Mouse (Mus musculus) embryonic facial prominence, embryonic 12.5 days (tissue): ENCODE data around the gene Mitf. TPM values are rescaled to one million over a fixed set of nuclear protein-coding genes. Genes with fewer than 3 reads are reported as not detected.

Experiments used
- ATAC-seq: fragments of 200-750 bp; cut with Nextera tagmentation; 2 replicates; pipeline ENCODE4 v1.8.0; 2017; ENCODE audit not compliant: insufficient number of reproducible peaks, insufficient read depth, low FRiP score, low TSS enrichment
- H3K27ac ChIP-seq: fragments of 300-500 bp; sonication (generic); 2 replicates; pipeline ENCODE4 v1.5.1; 2016; ENCODE audit warnings: mild to moderate bottlenecking
- H3K27me3 ChIP-seq: fragments of 300-500 bp; sonication (generic); 2 replicates; pipeline ENCODE4 v1.6.1; 2016; ENCODE audit warnings: mild to moderate bottlenecking, moderate library complexity
- H3K36me3 ChIP-seq: fragments of 300-500 bp; sonication (generic); 2 replicates; pipeline ENCODE4 v1.6.1; 2016; ENCODE audit warnings: mild to moderate bottlenecking
- H3K4me1 ChIP-seq: fragments of 300-500 bp; sonication (generic); 2 replicates; pipeline ENCODE4 v1.6.1; 2016
- H3K4me2 ChIP-seq: fragments of 300-500 bp; sonication (generic); replicated peaks from 2 replicates; pipeline ENCODE4 v1.6.1; 2016; ENCODE audit warnings: mild to moderate bottlenecking, moderate library complexity
- H3K4me3 ChIP-seq: fragments of 300-500 bp; sonication (generic); 2 replicates; pipeline ENCODE4 v1.5.1; 2016; ENCODE audit warnings: mild to moderate bottlenecking
- H3K9ac ChIP-seq: fragments of 300-500 bp; sonication (generic); 2 replicates; pipeline ENCODE4 v1.6.1; 2016; ENCODE audit warnings: mild to moderate bottlenecking, moderate library complexity
- H3K9me3 ChIP-seq: fragments of 300-500 bp; sonication (generic); 2 replicates; pipeline ENCODE4 v1.6.1; 2016; ENCODE audit warnings: mild to moderate bottlenecking, moderate library complexity
- WGBS: fragments of 180-500 bp; shearing (Covaris S2); methylation state at CpG from one replicate; pipeline ENCODE4 v1.1.7; 2016; 5-methylcytosine and 5-hydroxymethylcytosine counted together
- polyA plus RNA-seq: library from polyadenylated mRNA; unstranded; fragments of >200 nt; fragmentation: Nextera tagmentation; extraction: Ambion mirVana; gene quantifications from 2 replicates; pipeline ENCODE4 v1.2.1, GENCODE M21; 2016

Gene Mitf
- polyA plus RNA-seq, 1 experiment from 2014 or later: 2.3 TPM

- no peaks in the 10 kb centered on the region for H3K4me1 ChIP-seq
- H3K4me3 ChIP-seq: no peak overlapping the region
- no peaks in the 10 kb centered on the region for H3K36me3 ChIP-seq
- no peak overlapping the region for H3K9ac ChIP-seq
- H3K27me3 ChIP-seq: no peaks in the 10 kb centered on the region
- whole genome bisulfite sequencing: 78% methylated on average over 8 of the region's 8 CpGs
- H3K4me2 ChIP-seq: no peak overlapping the region
- no peak overlapping the region for H3K27ac ChIP-seq
- no peaks in the 10 kb centered on the region for H3K9me3 ChIP-seq
- no peak for ATAC-seq
Observed at GRCm38 (mm10) chr6:97856502-97856901, 49.6 kb downstream of the Mitf start.

GRCm38 (mm10) chr6:97857690-97858089 is 50.8 kb downstream of the Mitf start:
- no peak overlapping the region for H3K9ac ChIP-seq
- no peaks in the 10 kb centered on the region for H3K9me3 ChIP-seq
- H3K36me3 ChIP-seq: no peaks in the 10 kb centered on the region
- H3K4me1 ChIP-seq: no peaks in the 10 kb centered on the region
- H3K4me2 ChIP-seq: no peak overlapping the region
- no peak overlapping the region for H3K4me3 ChIP-seq
- no peak for ATAC-seq
- H3K27me3 ChIP-seq: no peaks in the 10 kb centered on the region
- WGBS: 42% methylated on average over 3 of the region's 3 CpGs
- H3K27ac ChIP-seq: no peak overlapping the region

- H3K27ac ChIP-seq: no peak overlapping the region
- H3K27me3 ChIP-seq: no peaks in the 10 kb centered on the region
- H3K4me3 ChIP-seq: no peak overlapping the region
- no peak overlapping the region for H3K9ac ChIP-seq
- ATAC-seq: no peak
- H3K4me2 ChIP-seq: no peak overlapping the region
- H3K36me3 ChIP-seq: no peaks in the 10 kb centered on the region
- 91% methylated on average over 7 of the region's 7 CpGs for WGBS
- no peaks in the 10 kb centered on the region for H3K9me3 ChIP-seq
- H3K4me1 ChIP-seq: no peaks in the 10 kb centered on the region
Observed at GRCm38 (mm10) chr6:97866575-97866974, 59.7 kb downstream of the Mitf start.

GRCm38 (mm10) chr6:97868005-97868404 is 61.2 kb downstream of the Mitf start:
- Histone ChIP-seq H3K27me3 (no peaks in the 10 kb centered on the region), H3K4me3 (no peak overlapping the region), H3K27ac (no peak overlapping the region), H3K4me1 (no peaks in the 10 kb centered on the region), H3K9me3 (no peaks in the 10 kb centered on the region), H3K4me2 (no peak overlapping the region), H3K36me3 (no peaks in the 10 kb centered on the region), H3K9ac (no peak overlapping the region)
- WGBS: 79% methylated on average over 1 of the region's 1 CpGs
- ATAC-seq: no peak

GRCm38 (mm10) chr6:97869953-97870352 is 63.1 kb downstream of the Mitf start:
- no peak overlapping the region for H3K27ac ChIP-seq
- 64% methylated on average over 4 of the region's 4 CpGs for WGBS
- H3K4me3 ChIP-seq: no peak overlapping the region
- no peaks in the 10 kb centered on the region for H3K9me3 ChIP-seq
- H3K9ac ChIP-seq: no peak overlapping the region
- H3K4me2 ChIP-seq: no peak overlapping the region
- H3K4me1 ChIP-seq: no peaks in the 10 kb centered on the region
- no peak for ATAC-seq
- no peaks in the 10 kb centered on the region for H3K27me3 ChIP-seq
- no peaks in the 10 kb centered on the region for H3K36me3 ChIP-seq

- Histone ChIP-seq H3K4me1 (no peaks in the 10 kb centered on the region), H3K4me3 (no peak overlapping the region), H3K27me3 (no peaks in the 10 kb centered on the region), H3K9ac (no peak overlapping the region), H3K4me2 (no peak overlapping the region), H3K36me3 (no peaks in the 10 kb centered on the region), H3K27ac (no peak overlapping the region), H3K9me3 (no peaks in the 10 kb centered on the region)
- ATAC-seq: no peak
- 83% methylated on average over 4 of the region's 4 CpGs for WGBS
Observed at GRCm38 (mm10) chr6:97871296-97872030, 64.6 kb downstream of the Mitf start.

GRCm38 (mm10) chr6:97873102-97873501 is 66.2 kb downstream of the Mitf start:
- Histone ChIP-seq H3K9ac (no peak overlapping the region), H3K4me3 (no peak overlapping the region), H3K4me1 (no peaks in the 10 kb centered on the region), H3K9me3 (no peaks in the 10 kb centered on the region), H3K4me2 (no peak overlapping the region), H3K36me3 (no peaks in the 10 kb centered on the region), H3K27ac (no peak overlapping the region), H3K27me3 (no peaks in the 10 kb centered on the region)
- 84% methylated on average over 2 of the region's 2 CpGs for WGBS
- ATAC-seq: no peak

- H3K36me3 ChIP-seq: no peaks in the 10 kb centered on the region
- H3K4me1 ChIP-seq: no peaks in the 10 kb centered on the region
- no peak overlapping the region for H3K27ac ChIP-seq
- WGBS: 68% methylated on average over 2 of the region's 2 CpGs
- no peak overlapping the region for H3K9ac ChIP-seq
- no peaks in the 10 kb centered on the region for H3K27me3 ChIP-seq
- H3K9me3 ChIP-seq: no peaks in the 10 kb centered on the region
- H3K4me2 ChIP-seq: no peak overlapping the region
- no peak overlapping the region for H3K4me3 ChIP-seq
- ATAC-seq: no peak
Observed at GRCm38 (mm10) chr6:97876990-97877389, 70.1 kb downstream of the Mitf start.

- no peak for ATAC-seq
- Histone ChIP-seq H3K9ac (no peak overlapping the region), H3K4me2 (no peak overlapping the region), H3K27ac (no peak overlapping the region), H3K4me3 (no peak overlapping the region), H3K9me3 (no peaks in the 10 kb centered on the region), H3K36me3 (no peaks in the 10 kb centered on the region), H3K27me3 (no peaks in the 10 kb centered on the region), H3K4me1 (no peaks in the 10 kb centered on the region)
- 85% methylated on average over 6 of the region's 6 CpGs for WGBS
Observed at GRCm38 (mm10) chr6:97877492-97877891, 70.6 kb downstream of the Mitf start.

GRCm38 (mm10) chr6:97880363-97880762 is 73.5 kb downstream of the Mitf start:
- Histone ChIP-seq H3K9ac (no peak overlapping the region), H3K36me3 (no peaks in the 10 kb centered on the region), H3K27me3 (no peaks in the 10 kb centered on the region), H3K9me3 (no peaks in the 10 kb centered on the region), H3K4me1 (0 out of 2 replicates have a peak, but pooled peaks cover 3% of the 10 kb centered on the region), H3K4me3 (no peak overlapping the region), H3K4me2 (no peak overlapping the region), H3K27ac (no peak overlapping the region)
- WGBS: 79% methylated on average over 5 of the region's 5 CpGs
- no peak for ATAC-seq

- no peak overlapping the region for H3K4me3 ChIP-seq
- no peak overlapping the region for H3K4me2 ChIP-seq
- H3K4me1 ChIP-seq: 0 out of 2 replicates have a peak, but pooled peaks cover 3% of the 10 kb centered on the region
- no peak for ATAC-seq
- no peak overlapping the region for H3K27ac ChIP-seq
- no peak overlapping the region for H3K9ac ChIP-seq
- H3K36me3 ChIP-seq: no peaks in the 10 kb centered on the region
- H3K9me3 ChIP-seq: no peaks in the 10 kb centered on the region
- no peaks in the 10 kb centered on the region for H3K27me3 ChIP-seq
- 19% methylated on average over 3 of the region's 3 CpGs for WGBS
Observed at GRCm38 (mm10) chr6:97881935-97882334, 75.1 kb downstream of the Mitf start.

- Histone ChIP-seq H3K4me3 (no peak overlapping the region), H3K27ac (no peak overlapping the region), H3K4me2 (no peak overlapping the region), H3K4me1 (0 out of 2 replicates have a peak, but pooled peaks cover 3% of the 10 kb centered on the region), H3K9me3 (no peaks in the 10 kb centered on the region), H3K27me3 (no peaks in the 10 kb centered on the region), H3K36me3 (no peaks in the 10 kb centered on the region), H3K9ac (no peak overlapping the region)
- no peak for ATAC-seq
- WGBS: 86% methylated on average over 8 of the region's 8 CpGs
Observed at GRCm38 (mm10) chr6:97882931-97883330, 76.1 kb downstream of the Mitf start.
